Mouse (Mus musculus) liver, embryonic 11.5 days (tissue): Measurements from ENCODE around the gene Rtbdn. TPM values are rescaled to one million over a fixed set of nuclear protein-coding genes. Genes with fewer than 3 reads are reported as not detected.

Source experiments
- ATAC-seq: fragments of 200-750 bp; cut with Nextera tagmentation; replicated peaks from 2 replicates; pipeline ENCODE4 v1.8.0; 2017; ENCODE audit warnings: moderate number of reproducible peaks, mild to moderate bottlenecking, moderate TSS enrichment, moderate library complexity; ENCODE audit not compliant: low FRiP score
- DNase-seq: peaks from one replicate; pipeline ENCODE4 v3.0.0-alpha.2; 2017; ENCODE audit warnings: low spot score
- H3K27ac ChIP-seq: fragments of 300-500 bp; sonication (generic); 2 replicates; pipeline ENCODE4 v1.5.1; 2014; ENCODE audit warnings: mild to moderate bottlenecking, low read depth, low read length, control low read depth
- H3K27me3 ChIP-seq: fragments of 300-500 bp; sonication (generic); replicated peaks from 2 replicates; pipeline ENCODE4 v1.6.1; 2014; ENCODE audit warnings: low read length, mixed read lengths; ENCODE audit not compliant: control insufficient read depth, insufficient read depth
- H3K36me3 ChIP-seq: fragments of 300-500 bp; sonication (generic); 2 replicates; pipeline ENCODE4 v1.6.1; 2014; ENCODE audit warnings: mild to moderate bottlenecking, low read length, moderate library complexity, mixed read lengths; ENCODE audit not compliant: control insufficient read depth, insufficient read depth
- H3K4me1 ChIP-seq: fragments of 300-500 bp; sonication (generic); replicated peaks from 2 replicates; pipeline ENCODE4 v1.6.1; 2014; ENCODE audit warnings: low read length, mixed read lengths; ENCODE audit not compliant: control insufficient read depth, insufficient read depth
- H3K4me2 ChIP-seq: fragments of 300-500 bp; sonication (generic); 2 replicates; pipeline ENCODE4 v1.6.1; 2014; ENCODE audit warnings: mild to moderate bottlenecking, control low read depth, moderate library complexity
- H3K4me3 ChIP-seq: fragments of 300-500 bp; sonication (generic); 2 replicates; pipeline ENCODE4 v1.5.1; 2014; ENCODE audit warnings: low read depth, low read length, control low read depth
- H3K9ac ChIP-seq: fragments of 300-500 bp; sonication (generic); 2 replicates; pipeline ENCODE4 v1.6.1; 2014; ENCODE audit warnings: low read depth, low read length, control low read depth
- H3K9me3 ChIP-seq: fragments of 300-500 bp; sonication (generic); 2 replicates; pipeline ENCODE4 v1.6.1; 2016; ENCODE audit warnings: low read length, inconsistent platforms, mixed read lengths; ENCODE audit not compliant: control insufficient read depth
- WGBS: fragments of 180-500 bp; shearing (Covaris S2); extraction: QIAGEN DNeasy Blood & Tissue Kit; methylation state at CpG from one replicate; pipeline ENCODE4 v1.1.7; 2014; 5-methylcytosine and 5-hydroxymethylcytosine counted together
- polyA plus RNA-seq: library from polyadenylated mRNA; unstranded; fragments of >200 nt; fragmentation: Nextera tagmentation; extraction: Ambion mirVana; gene quantifications from 2 replicates; pipeline ENCODE4 v1.2.1, GENCODE M21; 2014

Gene Rtbdn
- polyA plus RNA-seq, 1 experiment from 2014 or later = 0.22 TPM

GRCm38 (mm10) chr8:84985684-84986378, 39.0 kb downstream of the Rtbdn start:
- DNase-seq = peak; percentile 89
- Histone ChIP-seq H3K9ac (peak overlapping the region; percentile 77), H3K27ac (peak overlapping the region; percentile 85), H3K27me3 (no peaks in the 10 kb centered on the region), H3K36me3 (no peaks in the 10 kb centered on the region), H3K9me3 (no peaks in the 10 kb centered on the region), H3K4me2 (peak overlapping the region; percentile 92), H3K4me1 (peaks cover 57% of the 10 kb centered on the region), H3K4me3 (peak overlapping the region; percentile 54)
- peak; percentile 39 for ATAC-seq
- under 1% methylated on average over 53 of the region's 53 CpGs for WGBS

- peak overlapping the region; percentile 92 for H3K4me2 ChIP-seq
- 33% methylated on average over 8 of the region's 8 CpGs for WGBS
- H3K36me3 ChIP-seq = no peaks in the 10 kb centered on the region
- no peak for ATAC-seq
- peak overlapping the region; percentile 77 for H3K9ac ChIP-seq
- H3K27me3 ChIP-seq = no peaks in the 10 kb centered on the region
- no peak for DNase-seq
- no peaks in the 10 kb centered on the region for H3K9me3 ChIP-seq
- H3K27ac ChIP-seq = peak overlapping the region; percentile 85
- peaks cover 54% of the 10 kb centered on the region for H3K4me1 ChIP-seq
- H3K4me3 ChIP-seq = peak overlapping the region; percentile 54
Measured at GRCm38 (mm10) chr8:84986379-84986945, 39.7 kb downstream of the Rtbdn start.

- H3K9me3 ChIP-seq = no peaks in the 10 kb centered on the region
- H3K4me2 ChIP-seq = no peak overlapping the region
- DNase-seq = no peak
- no peak for ATAC-seq
- H3K27ac ChIP-seq = no peak overlapping the region
- no peak overlapping the region for H3K9ac ChIP-seq
- peaks cover 48% of the 10 kb centered on the region for H3K4me1 ChIP-seq
- no peak overlapping the region for H3K4me3 ChIP-seq
- no peaks in the 10 kb centered on the region for H3K27me3 ChIP-seq
- no peaks in the 10 kb centered on the region for H3K36me3 ChIP-seq
- 79% methylated on average over 5 of the region's 5 CpGs for WGBS
Measured at GRCm38 (mm10) chr8:84987388-84987787, 40.6 kb downstream of the Rtbdn start.

- H3K9ac ChIP-seq = no peak overlapping the region
Measured at GRCm38 (mm10) chr8:84987903-84988302, 41.1 kb downstream of the Rtbdn start.

GRCm38 (mm10) chr8:84989311-84989731, 42.5 kb downstream of the Rtbdn start:
- Histone ChIP-seq H3K9ac (peak overlapping the region; percentile 50; the same call in 1 of the 2 replicates), H3K4me3 (peak overlapping the region; percentile 67), H3K4me2 (peak overlapping the region; percentile 93), H3K4me1 (peaks cover 36% of the 10 kb centered on the region), H3K27me3 (no peaks in the 10 kb centered on the region), H3K27ac (no peak overlapping the region), H3K36me3 (no peaks in the 10 kb centered on the region), H3K9me3 (no peaks in the 10 kb centered on the region)
- DNase-seq (no peak), ATAC-seq (no peak)
- 11% methylated on average over 15 of the region's 15 CpGs for WGBS

More at GRCm38 (mm10) chr8:84987903-84988302, 41.1 kb downstream of the Rtbdn start:
- no peak for ATAC-seq
- no peaks in the 10 kb centered on the region for H3K9me3 ChIP-seq
- no peak for DNase-seq
- peaks cover 43% of the 10 kb centered on the region for H3K4me1 ChIP-seq
- 65% methylated on average over 2 of the region's 2 CpGs for WGBS
- no peaks in the 10 kb centered on the region for H3K36me3 ChIP-seq
- no peak overlapping the region for H3K4me3 ChIP-seq
- H3K4me2 ChIP-seq = no peak overlapping the region
- H3K27ac ChIP-seq = no peak overlapping the region
- no peaks in the 10 kb centered on the region for H3K27me3 ChIP-seq

GRCm38 (mm10) chr8:84989810-84990209, 43.0 kb downstream of the Rtbdn start:
- H3K4me3 ChIP-seq = peak overlapping the region; percentile 67
- H3K4me2 ChIP-seq = peak overlapping the region; percentile 93
- H3K9ac ChIP-seq = peak overlapping the region; percentile 68
- H3K4me1 ChIP-seq = peaks cover 31% of the 10 kb centered on the region
- peak; percentile 68 for ATAC-seq
- H3K36me3 ChIP-seq = no peaks in the 10 kb centered on the region
- 0 out of 2 replicates have a peak, but pooled peaks cover 3% of the 10 kb centered on the region for H3K27me3 ChIP-seq
- H3K27ac ChIP-seq = peak overlapping the region; percentile 71; the same call in 1 of the 2 replicates
- WGBS = under 1% methylated on average over 15 of the region's 15 CpGs
- H3K9me3 ChIP-seq = no peaks in the 10 kb centered on the region
- DNase-seq = peak; percentile 90

GRCm38 (mm10) chr8:84990349-84990748, 43.6 kb downstream of the Rtbdn start, which contains the start of gene Hook2:
Hook2 (plus strand) TSS chr8:84990603.
- Histone ChIP-seq H3K4me2 (peak within 1 kb of the TSS; percentile 93), H3K9me3 (no peaks in the 10 kb centered on the region), H3K4me1 (peaks cover 26% of the 10 kb centered on the region), H3K9ac (peak within 1 kb of the TSS; percentile 68), H3K4me3 (peak within 1 kb of the TSS; percentile 67), H3K36me3 (no peaks in the 10 kb centered on the region), H3K27me3 (0 out of 2 replicates have a peak, but pooled peaks cover 3% of the 10 kb centered on the region), H3K27ac (peak within 1 kb of the TSS; percentile 71)
- under 1% methylated on average over 28 of the region's 28 CpGs for WGBS
- DNase-seq (peak; percentile 96), ATAC-seq (peak; percentile 86)

GRCm38 (mm10) chr8:84990836-84991235, 44.0 kb downstream of the Rtbdn start:
- Histone ChIP-seq H3K36me3 (no peaks in the 10 kb centered on the region), H3K4me2 (peak overlapping the region; percentile 93), H3K9ac (peak overlapping the region; percentile 68), H3K27ac (peak overlapping the region; percentile 71), H3K27me3 (0 out of 2 replicates have a peak, but pooled peaks cover 3% of the 10 kb centered on the region), H3K4me3 (peak overlapping the region; percentile 67), H3K9me3 (no peaks in the 10 kb centered on the region), H3K4me1 (peaks cover 23% of the 10 kb centered on the region)
- ATAC-seq (peak; percentile 57), DNase-seq (no peak)
- WGBS = 2% methylated on average over 15 of the region's 15 CpGs
